Mouse (Mus musculus) testis, adult 2 months (tissue): ENCODE data around the gene Zbtb16. TPM values are rescaled to one million over a fixed set of nuclear protein-coding genes. Genes with fewer than 3 reads are reported as not detected.
A peak's percentile ranks its signal among the peaks of the same experiment; 100 is the strongest.

ENCODE experiments used
- H3K27ac ChIP-seq: fragments of 200-500 bp; 2 replicates; pipeline ENCODE4 v1.5.1; 2012; ENCODE audit warnings: low read depth, low read length; ENCODE audit not compliant: control insufficient read depth, insufficient read depth
- H3K27me3 ChIP-seq: fragments of 200-500 bp; 2 replicates; pipeline ENCODE4 v1.6.1; 2012; ENCODE audit warnings: mild to moderate bottlenecking, low read length, moderate library complexity; ENCODE audit not compliant: control insufficient read depth, insufficient read depth
- H3K36me3 ChIP-seq: fragments of 200-500 bp; 2 replicates; pipeline ENCODE4 v1.6.1; 2012; ENCODE audit warnings: mild to moderate bottlenecking, low read length; ENCODE audit not compliant: control insufficient read depth, insufficient read depth
- H3K4me1 ChIP-seq: fragments of 200-500 bp; 2 replicates; pipeline ENCODE4 v1.6.1; 2012; ENCODE audit warnings: low read length; ENCODE audit not compliant: control insufficient read depth, insufficient read depth
- H3K4me3 ChIP-seq: fragments of 200-500 bp; 2 replicates; pipeline ENCODE4 v1.5.1; 2012; ENCODE audit warnings: low read depth, mild to moderate bottlenecking, low read length, moderate library complexity, mixed read lengths; ENCODE audit not compliant: control insufficient read depth
- CTCF ChIP-seq: fragments of 200-500 bp; IDR thresholded peaks from 2 replicates; pipeline ENCODE4 v1.5.1; 2012; ENCODE audit warnings: low read depth, mild to moderate bottlenecking, inconsistent platforms, low read length, moderate library complexity; ENCODE audit not compliant: control insufficient read depth, insufficient read depth, insufficient replicate concordance
- POLR2A ChIP-seq: fragments of 200-500 bp; IDR thresholded peaks from 2 replicates; pipeline ENCODE4 v1.6.1; 2012; ENCODE audit warnings: low read depth, mild to moderate bottlenecking, inconsistent platforms, low read length, moderate library complexity; ENCODE audit not compliant: control insufficient read depth
- polyA plus RNA-seq: library from polyadenylated mRNA; depleted of rRNA; stranded (reverse); fragments of >200 nt; gene quantifications from 2 replicates; pipeline ENCODE4 v1.2.3, GENCODE M21; 2012

Gene Zbtb16
- polyA plus RNA-seq, 1 experiment, result 2.6 TPM

DNA sequence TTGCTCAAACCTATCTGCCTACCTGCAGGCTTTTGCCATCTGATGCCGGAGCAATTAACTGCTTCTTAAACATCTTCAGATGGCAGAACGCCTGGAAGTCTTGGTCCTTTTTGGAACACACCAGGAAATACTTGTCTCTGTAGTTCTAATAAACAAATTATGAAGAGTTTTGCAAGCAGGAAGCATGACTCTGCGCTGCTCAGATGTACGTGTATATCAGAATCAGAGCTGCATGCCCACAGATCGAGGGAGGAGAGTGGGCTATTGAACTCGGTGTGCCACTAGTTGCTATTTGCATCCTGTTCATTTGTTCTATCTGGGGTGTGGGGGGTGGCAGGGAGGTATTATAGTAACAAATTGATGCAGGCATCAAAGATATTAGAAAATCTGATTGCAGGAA lies 202.9 kb downstream of the Zbtb16 start:
- TF ChIP-seq CTCF (no peak), POLR2A (no peak)
- Histone ChIP-seq H3K4me1 (peaks cover 2% of the 10 kb centered on the region; the same call in 1 of the 2 replicates), H3K27me3 (no peaks in the 10 kb centered on the region), H3K27ac (no peak overlapping the region), H3K4me3 (no peak overlapping the region), H3K36me3 (no peaks in the 10 kb centered on the region)

DNA sequence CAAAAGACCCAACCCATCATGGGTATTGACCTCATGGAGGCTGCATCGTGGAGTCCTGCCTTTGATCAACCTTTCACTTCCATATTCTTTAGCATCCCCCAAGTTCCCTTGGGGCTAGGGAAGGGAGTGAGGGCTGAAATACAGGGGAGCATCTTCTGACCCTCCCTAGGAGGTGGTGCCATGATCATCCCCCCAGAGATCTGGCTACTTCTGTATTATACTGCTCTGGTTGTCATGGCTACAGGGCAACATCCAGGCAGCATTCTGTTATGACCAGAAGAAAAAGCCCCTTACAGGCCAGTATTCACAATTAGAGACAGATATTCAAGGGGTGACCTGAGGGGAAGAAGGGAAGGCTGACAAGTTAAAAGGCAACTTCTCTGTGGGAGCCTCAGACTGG lies 216.8 kb downstream of the Zbtb16 start:
- no peak overlapping the region for H3K27ac ChIP-seq
- peaks cover 4% of the 10 kb centered on the region; the same call in 1 of the 2 replicates for H3K4me1 ChIP-seq
- H3K36me3 ChIP-seq, result no peaks in the 10 kb centered on the region
- H3K27me3 ChIP-seq, result no peaks in the 10 kb centered on the region
- H3K4me3 ChIP-seq, result no peak overlapping the region
- TF ChIP-seq CTCF (no peak), POLR2A (no peak)

- H3K4me1 ChIP-seq, result peaks cover 4% of the 10 kb centered on the region; the same call in 1 of the 2 replicates
- TF ChIP-seq POLR2A (no peak), CTCF (peak; percentile 59; the same call in 1 of the 2 replicates)
- H3K27me3 ChIP-seq, result no peaks in the 10 kb centered on the region
- peak overlapping the region; percentile 21; the same call in 1 of the 2 replicates for H3K4me3 ChIP-seq
- H3K36me3 ChIP-seq, result no peaks in the 10 kb centered on the region
- H3K27ac ChIP-seq, result 0 out of 2 replicates have a peak overlapping the region, but pooled peaks have one; percentile 15
Observed at GRCm38 (mm10) chr9:48618589-48618988, 217.4 kb downstream of the Zbtb16 start.

DNA sequence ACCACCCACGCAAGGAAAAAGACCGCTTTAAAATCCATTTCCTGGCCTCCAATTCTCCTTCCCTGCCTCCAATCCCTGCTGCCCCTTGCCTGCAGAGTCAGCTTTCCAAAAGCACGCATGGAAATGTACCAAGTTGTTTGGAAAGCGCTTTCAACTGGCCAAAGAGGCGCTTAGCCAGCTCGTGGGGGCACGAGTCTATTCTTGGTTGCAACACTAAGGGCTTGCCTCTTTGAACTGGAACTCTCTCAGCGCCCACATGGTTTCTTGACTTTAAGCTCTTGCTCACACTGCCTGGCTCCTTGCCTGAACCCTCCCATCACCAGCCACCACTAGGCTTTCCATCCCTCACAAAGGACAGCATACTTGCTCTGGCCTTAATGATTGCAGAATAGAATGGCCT lies 217.9 kb downstream of the Zbtb16 start:
- no peak overlapping the region for H3K4me3 ChIP-seq
- TF ChIP-seq POLR2A (no peak), CTCF (no peak)
- H3K36me3 ChIP-seq, result no peaks in the 10 kb centered on the region
- H3K4me1 ChIP-seq, result peaks cover 4% of the 10 kb centered on the region; the same call in 1 of the 2 replicates
- no peaks in the 10 kb centered on the region for H3K27me3 ChIP-seq
- H3K27ac ChIP-seq, result 0 out of 2 replicates have a peak overlapping the region, but pooled peaks have one; percentile 17

- no peaks in the 10 kb centered on the region for H3K27me3 ChIP-seq
- peaks cover 4% of the 10 kb centered on the region; the same call in 1 of the 2 replicates for H3K4me1 ChIP-seq
- no peak overlapping the region for H3K4me3 ChIP-seq
- no peak for TF ChIP-seq CTCF
- H3K27ac ChIP-seq, result 0 out of 2 replicates have a peak overlapping the region, but pooled peaks have one; percentile 17
- no peaks in the 10 kb centered on the region for H3K36me3 ChIP-seq
Observed at GRCm38 (mm10) chr9:48617511-48618010, 218.5 kb downstream of the Zbtb16 start.

- Histone ChIP-seq H3K4me3 (no peak overlapping the region), H3K4me1 (peaks cover under 1% of the 10 kb centered on the region; the same call in 1 of the 2 replicates), H3K36me3 (no peaks in the 10 kb centered on the region), H3K27me3 (no peaks in the 10 kb centered on the region), H3K27ac (no peak overlapping the region)
- TF ChIP-seq POLR2A (no peak), CTCF (no peak)
Observed at GRCm38 (mm10) chr9:48613221-48613620, 222.8 kb downstream of the Zbtb16 start.

DNA sequence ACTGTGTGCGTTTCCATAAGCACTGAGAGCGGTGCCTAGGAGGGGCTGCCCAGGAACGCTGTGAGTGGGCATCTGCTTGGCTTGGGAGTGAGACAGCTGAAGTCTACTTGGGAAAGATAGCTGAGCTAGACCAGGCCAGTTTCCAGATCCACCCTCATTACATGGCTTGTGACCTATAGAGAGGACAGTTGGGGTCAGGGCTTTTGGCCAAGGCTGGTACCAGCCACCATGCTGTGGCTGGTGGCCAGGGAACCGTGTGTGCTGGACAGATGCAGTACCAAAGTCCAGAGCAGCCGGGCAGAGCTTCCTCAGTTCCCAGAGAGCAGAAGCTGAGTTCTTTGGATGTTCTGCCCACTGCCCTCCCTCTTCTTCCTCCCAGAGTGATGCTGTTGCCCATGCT lies 223.5 kb downstream of the Zbtb16 start:
- Histone ChIP-seq H3K27ac (no peak overlapping the region), H3K4me1 (no peaks in the 10 kb centered on the region), H3K36me3 (no peaks in the 10 kb centered on the region), H3K4me3 (no peak overlapping the region), H3K27me3 (no peaks in the 10 kb centered on the region)
- TF ChIP-seq POLR2A (no peak), CTCF (no peak)

DNA sequence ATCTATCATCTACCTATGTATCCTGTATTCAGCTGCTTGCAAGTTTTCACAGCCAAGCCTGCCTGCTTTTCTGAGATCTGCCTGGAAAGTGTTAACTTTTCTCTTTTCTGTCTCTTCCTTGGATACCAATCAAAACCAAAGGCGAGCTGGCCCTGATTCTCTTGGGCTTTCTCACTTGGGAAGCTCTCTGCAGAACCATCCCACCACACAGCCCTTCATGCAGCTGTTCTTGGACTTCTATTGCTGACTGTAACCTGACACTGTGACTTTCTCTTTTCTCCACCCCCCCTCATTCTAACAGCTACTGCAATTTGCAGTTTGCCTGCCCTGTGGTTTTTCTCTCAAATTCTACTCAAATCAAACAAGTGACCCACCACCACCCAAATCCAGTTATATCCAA lies 225.0 kb downstream of the Zbtb16 start:
- Histone ChIP-seq H3K36me3 (no peaks in the 10 kb centered on the region), H3K27ac (no peak overlapping the region), H3K4me1 (no peaks in the 10 kb centered on the region), H3K4me3 (no peak overlapping the region), H3K27me3 (no peaks in the 10 kb centered on the region)
- TF ChIP-seq POLR2A (no peak), CTCF (no peak)
